Mouse (Mus musculus) kidney, adult 2 months (tissue): Measurements from ENCODE around the gene Nsun4.

ENCODE experiments used
- CTCF ChIP-seq: fragments of 200-500 bp; conservative IDR thresholded peaks from 2 replicates; pipeline ENCODE4 v1.5.1; 2011; ENCODE audit warnings: low read depth, mild to moderate bottlenecking, control low read depth, low read length, moderate library complexity, mixed read lengths; ENCODE audit not compliant: insufficient read depth, insufficient read length
- POLR2A ChIP-seq: fragments of 200-500 bp; IDR thresholded peaks from one replicate; pipeline ENCODE4 v1.6.1; 2011; ENCODE audit warnings: low read depth, low read length, control low read depth

DNA sequence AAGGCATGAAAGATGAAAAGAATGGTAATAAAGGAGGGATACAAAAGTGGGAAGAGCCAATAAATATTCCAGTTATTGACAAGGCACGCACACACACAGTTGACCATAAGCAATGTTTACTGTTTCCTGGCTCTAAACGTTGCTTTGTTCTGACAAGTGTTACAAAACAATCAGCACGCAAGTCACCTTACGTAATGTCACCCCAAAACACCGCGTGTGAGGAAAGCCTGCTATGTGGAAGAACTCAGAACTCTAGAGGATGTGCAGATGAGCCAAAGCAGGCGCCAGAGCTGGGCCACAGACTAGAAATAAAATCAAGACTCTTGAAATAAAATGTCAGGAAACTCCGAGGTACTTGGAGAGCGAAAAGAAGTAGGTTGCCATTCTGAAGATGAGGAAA lies 20.8 kb downstream of the Nsun4 start:
- no peak for TF ChIP-seq CTCF
- no peak for TF ChIP-seq POLR2A
